Mouse (Mus musculus): Measurements from ENCODE around the gene Mymk.

Mymk gene

DNA sequence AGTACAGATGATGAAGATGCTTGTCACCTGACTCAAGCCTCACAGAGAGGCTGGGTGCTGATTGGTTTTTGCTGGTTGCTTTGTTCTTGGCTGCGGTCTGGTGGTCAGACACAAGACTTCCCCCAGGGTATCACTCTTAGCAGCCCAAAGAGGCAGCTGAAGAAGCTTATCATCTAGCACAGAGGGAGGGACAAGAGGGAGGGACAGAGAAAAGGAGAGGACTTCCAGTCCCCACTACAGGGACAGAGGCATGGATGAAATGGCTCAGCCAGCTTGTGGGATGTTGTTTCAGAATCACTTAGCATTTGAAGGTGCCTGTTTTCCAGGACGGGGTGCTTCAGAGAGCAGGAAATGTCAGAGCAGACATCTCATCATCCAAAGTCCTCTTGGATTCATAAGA lies 6.3 kb upstream of the Mymk start:
- no peak for DNase-seq (ENCODE audit: low spot score)

DNA sequence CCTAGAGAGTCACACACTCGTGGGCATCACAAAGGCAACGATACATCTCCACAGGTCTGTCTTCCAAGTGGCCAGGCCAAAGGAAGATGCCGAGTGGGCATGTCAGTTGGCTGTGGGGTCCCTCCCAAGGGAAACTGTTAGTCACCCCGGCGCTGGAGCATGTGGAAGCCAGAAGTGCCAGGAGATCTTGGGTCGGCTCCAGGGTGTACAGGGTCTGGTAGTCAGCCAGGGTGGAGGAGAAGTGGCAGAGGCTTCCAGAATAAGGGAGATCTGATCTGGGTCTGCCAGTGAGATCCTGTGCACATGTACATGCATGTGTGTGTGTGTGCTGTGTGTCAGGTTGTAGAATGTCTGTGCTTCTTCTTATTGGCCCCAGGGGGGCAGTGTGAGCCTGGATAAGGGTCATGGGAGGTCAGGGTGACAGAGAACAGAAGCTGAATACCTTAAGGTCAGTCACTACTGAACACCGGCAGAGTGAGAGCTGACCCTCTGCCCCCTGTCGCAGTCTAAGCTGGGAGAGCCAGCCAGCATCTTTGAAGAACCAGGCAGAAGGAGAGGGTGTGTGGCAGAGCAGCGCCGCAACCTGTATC lies 5.8 kb upstream of the Mymk start:
- no peak for DNase-seq (ENCODE audit: low spot score)

DNA sequence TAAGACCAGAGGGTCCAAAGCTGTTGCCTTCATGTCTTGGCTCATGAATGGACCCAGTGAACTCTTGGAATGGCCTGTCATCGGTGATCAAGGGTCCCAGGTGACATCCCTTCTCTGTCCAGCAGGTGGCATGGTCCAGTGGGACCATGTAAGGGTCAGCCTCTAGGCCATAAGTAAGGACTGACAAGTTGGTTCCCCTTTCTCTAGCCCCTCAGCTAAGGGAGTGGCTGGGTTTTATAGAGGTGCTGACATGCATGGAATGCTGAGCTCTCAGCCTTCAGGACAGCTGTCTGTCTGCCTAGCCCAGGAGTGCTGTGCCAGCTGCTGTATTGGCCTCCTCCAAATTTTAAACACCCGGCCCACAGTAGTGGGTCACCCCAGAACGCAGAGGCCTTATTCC lies 3.5 kb upstream of the Mymk start:
- DNase-seq (ENCODE audit: low spot score), result no peak

DNA sequence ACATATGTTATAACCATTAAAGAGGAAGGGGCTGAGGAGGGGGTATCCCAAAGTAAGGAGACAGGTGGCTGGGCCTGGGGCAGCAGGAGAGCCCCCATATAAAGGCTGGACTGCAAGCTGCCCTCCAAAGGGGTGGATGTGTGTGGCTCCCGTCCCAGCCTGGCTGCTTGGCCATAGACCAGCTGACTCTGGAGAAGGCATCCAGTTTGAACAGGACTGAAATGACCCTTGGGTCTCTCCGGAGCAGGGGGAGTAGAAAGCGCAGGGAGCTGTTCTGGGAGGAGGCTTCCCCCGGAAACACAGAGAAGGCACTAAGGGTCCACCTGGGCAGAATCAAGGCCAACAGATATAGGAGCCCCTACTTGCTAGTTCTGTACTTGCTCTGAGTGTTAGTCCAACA lies 2.8 kb upstream of the Mymk start:
- DNase-seq (ENCODE audit: low spot score), result no peak

DNA sequence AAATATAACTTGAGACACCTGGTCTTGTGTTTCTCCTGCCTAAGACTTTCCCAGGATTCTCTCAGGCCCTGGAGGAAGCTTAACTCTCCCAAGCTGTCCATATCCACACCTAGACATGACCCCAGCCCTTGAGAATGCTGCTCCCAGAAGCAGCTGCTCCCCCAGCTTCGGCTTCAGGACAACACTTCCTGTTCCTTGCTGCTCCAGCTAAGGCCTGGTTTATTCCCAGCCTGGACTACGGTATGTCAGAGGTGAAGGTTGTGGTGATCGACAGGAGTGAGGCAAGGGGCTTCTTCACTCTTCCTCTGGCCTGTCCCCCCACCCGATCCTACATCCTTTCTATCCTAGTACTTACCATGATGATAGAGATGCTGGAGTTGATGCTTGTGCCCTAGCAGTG lies 1.4 kb upstream of the Mymk start:
- DNase-seq (ENCODE audit: low spot score), result no peak

DNA sequence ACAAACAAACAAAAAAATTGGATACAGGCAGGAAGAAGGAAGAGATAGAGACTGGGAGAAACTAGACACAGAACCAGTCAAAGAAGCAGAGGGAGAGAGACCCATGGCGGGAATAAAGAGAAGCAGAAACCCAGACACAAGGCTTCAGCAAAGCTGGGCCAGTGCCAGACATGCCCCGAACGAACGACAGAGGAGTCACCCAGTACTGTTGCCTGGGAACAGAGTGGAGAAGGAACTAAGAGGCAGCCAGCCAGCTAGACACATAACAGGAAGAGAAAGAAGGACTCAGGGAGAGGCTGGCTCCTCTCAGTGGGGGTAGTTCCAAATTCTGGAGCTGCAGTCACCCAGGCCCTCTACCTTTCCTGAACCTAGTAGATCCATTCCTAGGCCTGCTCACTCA lies 842 bp downstream of the Mymk start:
- peak; percentile 71 for DNase-seq (ENCODE audit: low spot score)

DNA sequence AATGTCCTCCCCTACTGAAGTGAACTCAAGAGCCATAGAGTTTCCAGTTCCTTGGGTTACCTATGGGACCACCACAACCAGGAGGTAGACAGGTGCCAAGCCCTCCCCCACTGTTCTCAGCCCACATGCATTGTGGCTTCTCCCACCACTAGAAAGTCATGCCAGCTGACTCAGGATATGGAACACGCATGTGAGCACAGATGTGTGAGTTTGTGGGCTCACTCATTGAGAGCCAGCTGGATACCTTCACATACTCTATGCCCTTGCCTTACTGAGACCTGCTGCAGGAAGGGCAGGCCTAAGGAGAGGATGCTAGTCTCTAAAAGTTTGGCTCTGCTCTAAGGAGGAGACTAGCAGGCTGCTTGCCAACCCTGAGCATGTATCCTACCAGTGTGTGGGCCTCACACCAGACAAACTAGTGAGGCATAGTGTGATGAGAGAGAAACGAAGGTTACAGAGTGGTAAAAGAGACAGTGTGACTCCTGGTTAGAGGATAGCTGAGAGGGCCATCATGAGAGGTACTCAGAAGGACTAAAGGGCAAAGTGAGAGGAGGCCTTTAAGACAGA lies 1.6 kb downstream of the Mymk start:
- DNase-seq (ENCODE audit: low spot score), result no peak

DNA sequence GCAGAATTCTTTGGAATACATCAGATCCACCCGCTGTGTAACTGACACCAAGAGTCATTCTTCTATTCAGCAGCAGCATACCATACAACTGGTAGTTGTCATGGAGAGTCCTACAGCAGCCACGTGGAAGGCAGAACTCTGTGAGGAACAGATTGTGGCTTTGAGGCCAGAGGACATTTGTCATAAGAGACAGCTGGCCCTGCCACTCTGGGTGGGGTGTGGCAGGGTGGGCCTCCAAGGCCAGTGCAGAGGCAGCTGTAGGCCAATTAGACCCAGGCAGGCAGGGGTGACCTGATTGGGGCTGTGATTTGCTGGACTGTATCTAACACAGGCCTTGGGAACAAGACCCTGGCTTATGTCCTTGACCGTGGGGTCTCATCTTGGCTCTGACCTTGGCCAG lies 2.3 kb downstream of the Mymk start:
- no peak for DNase-seq (ENCODE audit: low spot score)

DNA sequence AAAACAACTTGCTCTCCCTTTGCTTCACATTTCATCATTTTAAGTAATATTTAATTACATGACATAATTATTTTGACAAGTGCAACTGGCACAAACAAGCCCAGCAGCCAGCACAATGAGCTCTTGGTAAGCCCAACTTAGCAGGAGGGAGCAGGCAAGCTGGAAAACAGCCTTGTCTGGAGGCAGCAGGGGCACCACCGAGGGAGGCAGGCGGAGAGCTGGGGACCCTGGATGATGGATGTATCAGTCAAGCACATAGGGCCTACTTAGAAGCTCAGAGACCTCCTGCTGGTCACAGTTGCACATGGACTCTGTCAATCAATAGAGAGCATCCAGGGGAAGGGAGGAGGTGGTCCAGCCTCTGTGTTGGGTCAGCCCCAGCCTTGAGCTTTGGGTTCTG lies 4.0 kb downstream of the Mymk start:
- no peak for DNase-seq (ENCODE audit: low spot score)

DNA sequence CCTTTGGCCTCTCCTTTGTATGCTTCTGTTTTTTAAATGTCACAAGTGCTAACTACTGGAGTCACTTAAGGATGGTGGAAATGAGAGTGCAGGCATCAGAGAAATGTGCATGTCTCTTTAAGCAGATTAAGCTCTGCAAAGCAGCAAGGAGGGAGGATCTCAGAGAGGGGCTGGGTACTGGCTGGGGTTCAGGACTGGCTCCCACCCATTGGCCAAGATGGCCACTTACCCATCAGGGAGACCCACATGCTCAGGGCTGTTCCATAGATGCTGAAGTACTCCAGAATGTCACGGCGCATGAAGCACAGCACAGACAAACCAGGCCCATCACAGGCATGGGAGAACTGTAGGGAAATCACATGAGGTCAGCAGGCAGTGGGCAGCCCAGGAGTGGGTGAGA lies 4.9 kb downstream of the Mymk start:
- no peak for DNase-seq (ENCODE audit: low spot score)

DNA sequence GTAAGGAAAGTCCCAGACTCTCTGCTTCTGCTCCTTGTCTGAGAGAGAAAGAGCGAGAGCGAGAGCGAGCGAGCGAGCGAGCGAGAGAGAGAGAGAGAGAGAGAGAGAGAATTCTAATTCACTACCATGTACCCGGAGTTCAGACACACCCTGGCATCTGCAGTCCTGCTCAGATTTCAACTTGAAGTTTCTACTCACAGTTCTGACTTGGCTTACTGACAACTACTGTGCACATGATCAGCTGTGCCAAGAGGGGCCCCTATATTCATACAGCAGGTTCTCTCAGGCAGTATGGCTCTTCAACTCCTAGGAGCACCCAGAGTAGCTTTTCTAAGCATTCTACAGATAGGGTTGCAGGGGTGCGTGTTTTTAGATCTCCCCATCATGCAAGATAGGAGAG lies 12.8 kb downstream of the Mymk start:
- DNase-seq (ENCODE audit: low spot score), result no peak

DNA sequence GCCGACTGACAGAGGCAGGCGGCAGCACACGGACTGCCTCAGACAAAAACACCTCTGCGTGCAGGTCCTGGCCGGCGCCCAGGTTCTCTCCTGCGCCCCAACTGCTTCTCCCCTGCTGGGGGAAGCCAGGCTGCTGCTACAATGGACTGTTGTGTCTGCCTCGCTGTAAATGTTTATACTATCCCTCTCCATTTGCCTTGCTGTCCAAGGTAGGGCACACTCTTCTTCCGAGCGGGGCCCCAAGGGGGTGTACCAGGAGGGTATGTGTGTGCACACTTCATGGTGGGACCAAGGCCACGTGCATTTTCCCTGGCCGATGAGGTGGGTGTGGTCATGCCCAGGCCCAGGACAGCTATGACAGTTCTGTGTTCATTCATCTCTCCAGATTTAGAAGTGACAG lies 13.2 kb downstream of the Mymk start:
- no peak for DNase-seq (ENCODE audit: low spot score)

DNA sequence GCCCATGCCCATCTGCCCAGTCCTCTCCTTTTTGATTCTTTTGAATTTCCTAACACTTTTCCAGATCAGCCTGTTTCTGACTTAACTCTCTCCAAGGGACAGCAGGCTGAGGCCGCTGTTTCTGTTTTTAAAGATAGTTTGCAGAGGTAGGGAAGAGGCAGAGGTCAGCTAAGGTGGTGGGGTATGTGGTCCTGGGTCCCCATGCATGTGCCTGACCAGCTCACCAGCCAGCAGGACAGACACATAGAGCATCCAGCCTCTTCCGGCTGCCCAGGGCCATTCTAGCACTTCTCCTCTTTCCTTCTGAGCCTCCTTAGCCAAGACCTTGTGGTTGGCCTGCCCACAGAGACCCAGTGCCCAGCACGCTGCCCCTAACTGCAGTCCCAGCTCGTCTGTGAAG lies 13.7 kb downstream of the Mymk start:
- no peak for DNase-seq (ENCODE audit: low spot score)

DNA sequence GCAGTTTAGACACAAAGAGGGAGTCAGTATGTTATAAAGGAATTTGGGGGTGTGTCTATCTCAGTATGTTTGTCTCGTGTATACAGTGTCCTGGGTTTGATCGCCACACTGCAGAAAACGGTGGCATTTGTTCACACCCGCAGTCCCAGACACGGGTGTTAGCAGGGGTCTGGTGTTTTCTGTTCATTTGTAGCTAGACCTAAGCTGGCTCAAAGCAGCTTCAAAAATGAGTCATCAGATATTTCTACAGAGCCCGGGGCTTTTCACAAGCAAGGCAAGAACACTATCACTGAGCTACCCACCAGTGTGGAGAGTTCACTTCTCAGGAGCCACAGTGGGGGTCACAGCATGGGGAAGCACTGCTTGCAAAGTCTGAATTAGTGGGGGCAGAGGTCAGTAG lies 22.6 kb downstream of the Mymk start:
- DNase-seq (ENCODE audit: low spot score), result no peak

DNA sequence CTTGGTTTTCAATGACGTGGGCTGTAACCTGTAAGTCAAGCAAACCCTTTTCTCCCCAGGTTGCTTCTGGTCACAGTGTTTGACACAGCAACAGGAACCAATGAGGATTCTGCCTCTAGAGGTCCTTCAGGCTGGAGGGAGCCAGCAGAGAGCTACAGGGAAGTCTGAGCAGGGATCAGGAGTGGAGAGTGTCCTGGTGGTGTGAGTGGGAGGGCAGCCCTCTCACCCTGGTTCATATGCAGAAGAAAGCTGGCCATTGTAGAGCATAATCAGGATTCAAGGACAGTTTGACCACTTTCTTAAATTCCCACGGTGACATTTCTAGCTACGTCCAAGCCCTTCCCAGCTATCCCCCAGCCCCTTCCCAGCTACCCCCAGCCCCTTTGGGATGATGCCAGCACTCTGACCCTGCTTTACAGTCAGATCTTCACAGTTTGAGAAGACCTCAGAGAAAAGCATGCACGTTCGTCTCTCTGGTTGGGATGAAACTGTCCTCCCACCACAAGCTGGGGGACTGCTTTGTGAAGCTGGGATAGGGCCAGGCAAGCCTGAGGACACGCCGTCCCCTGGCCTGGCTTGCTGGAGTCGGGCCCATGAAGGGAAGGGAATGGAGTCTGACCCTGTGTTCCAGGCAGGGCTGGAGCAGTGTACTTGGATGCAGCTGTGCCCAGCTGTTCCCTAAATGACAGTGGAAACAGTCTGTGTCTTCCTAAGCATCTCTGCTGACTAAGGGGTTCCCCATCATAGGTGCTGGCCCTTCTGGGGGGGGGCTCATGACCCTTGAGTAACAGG lies 25.8 kb downstream of the Mymk start:
- DNase-seq (ENCODE audit: low spot score), result peak; percentile 86

DNA sequence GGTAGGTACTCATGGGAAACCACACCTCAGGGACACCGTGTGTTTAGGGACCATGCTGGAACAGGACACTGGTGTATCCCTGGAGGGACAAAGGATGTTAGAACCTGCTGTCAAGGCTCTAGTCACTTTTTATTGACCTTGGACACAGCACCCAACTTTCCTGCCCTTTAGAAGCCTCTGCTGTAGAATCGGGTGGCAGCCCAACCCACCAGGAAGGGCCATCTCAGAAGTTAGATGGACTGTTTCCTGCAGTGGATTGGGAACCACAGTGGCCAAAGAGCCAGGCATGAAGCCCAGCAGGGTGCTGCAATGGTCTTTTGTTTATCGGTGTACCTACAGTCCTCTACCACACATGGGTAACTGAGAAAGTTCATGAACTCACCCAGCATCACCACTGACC lies 27.3 kb downstream of the Mymk start:
- DNase-seq (ENCODE audit: low spot score), result no peak

DNA sequence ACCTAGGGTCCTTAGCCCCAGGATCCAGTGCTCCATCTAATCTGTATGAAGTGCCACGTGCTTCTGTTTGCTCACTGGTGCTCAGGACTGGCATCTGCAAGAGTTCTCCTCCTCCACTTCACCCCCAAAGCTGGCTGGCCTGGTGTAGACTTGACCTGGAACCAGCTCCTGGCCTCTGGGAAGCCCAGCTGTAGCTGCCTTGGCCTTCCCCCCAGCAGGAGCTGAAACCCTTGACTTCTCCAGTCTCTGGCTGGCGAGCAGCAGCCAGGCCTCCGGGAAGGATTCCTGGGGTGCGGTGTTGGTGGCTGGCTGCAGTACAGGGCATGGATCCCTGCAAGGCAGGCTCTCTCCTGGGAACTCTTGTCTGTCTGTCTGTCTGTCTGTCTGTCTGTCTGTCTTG lies 27.8 kb downstream of the Mymk start:
- DNase-seq (ENCODE audit: low spot score), result no peak

DNA sequence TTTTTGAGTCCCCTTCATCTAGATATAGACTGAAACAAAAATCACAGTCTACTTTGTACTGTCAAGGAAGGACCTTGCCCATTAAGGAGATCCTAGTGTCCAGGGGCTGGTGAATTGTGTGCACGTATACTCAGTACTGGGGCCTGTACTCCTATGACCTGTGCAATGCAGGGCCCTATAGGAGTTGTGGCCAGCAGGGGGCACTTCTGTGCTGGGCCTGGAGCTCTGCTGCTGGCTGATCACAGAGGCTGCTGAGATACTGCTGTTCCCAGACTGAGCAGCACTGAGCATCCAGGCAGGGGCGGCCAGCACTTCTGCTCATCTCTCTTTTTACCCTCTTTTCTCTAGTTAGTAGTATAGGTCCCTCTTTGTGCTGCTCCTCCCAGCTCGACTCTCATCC lies 28.5 kb downstream of the Mymk start:
- DNase-seq (ENCODE audit: low spot score), result peak; percentile 59

DNA sequence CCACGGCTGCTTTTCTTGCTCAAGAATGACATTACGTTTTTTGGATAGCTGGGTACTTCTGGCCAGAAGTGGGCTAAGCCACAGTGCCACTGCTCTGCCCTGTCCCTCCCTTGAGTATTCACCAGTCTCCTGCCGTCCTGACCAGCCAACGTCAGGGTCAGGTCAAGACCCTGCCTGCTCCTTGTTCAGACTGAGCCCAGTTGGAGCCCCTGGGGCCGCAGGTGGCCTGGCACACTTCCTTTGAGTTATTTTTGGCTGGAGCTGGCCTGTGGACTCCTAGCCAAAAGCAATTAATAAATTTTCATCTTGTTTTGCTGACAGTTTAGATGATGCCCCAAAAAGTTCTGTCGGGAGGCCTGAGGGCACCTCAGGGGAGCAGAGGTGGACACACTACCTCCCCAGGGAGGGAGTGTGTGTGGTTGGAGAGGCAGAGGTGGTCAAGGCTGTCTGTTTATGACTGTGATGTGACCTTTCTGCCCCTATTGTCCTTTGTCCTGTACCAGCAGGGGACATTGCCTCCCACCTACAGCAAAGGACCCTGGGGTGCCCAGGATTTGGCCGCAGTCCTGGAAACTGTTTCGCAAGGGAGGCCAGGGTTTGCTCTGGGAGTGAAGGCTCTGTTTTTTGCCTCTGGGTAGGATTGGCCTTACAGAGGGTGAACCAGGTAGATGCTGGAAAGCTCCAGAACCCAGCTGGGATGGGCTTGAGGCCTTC lies 29.7 kb downstream of the Mymk start:
- DNase-seq (ENCODE audit: low spot score), result no peak

DNA sequence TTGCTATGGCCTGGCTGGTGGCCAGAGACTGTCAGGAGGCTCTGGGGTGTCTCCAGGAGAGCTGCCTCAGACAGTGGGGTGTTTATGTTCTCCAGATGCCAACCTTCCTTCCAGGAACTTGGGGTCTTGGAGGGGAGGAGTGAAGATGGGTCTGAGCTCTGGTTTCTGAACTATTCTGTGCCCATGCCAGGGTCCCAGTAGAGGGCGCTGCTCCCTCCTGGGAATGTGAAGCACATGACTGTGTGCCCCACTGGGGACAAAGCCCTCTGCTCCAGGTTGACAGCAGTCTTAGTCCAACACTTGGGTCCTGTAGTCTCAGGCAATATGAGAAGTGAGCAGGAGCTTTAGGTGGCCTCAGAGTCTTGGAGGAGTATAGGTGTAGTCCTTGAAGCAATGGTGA lies 32.7 kb downstream of the Mymk start:
- DNase-seq (ENCODE audit: low spot score), result no peak

DNA sequence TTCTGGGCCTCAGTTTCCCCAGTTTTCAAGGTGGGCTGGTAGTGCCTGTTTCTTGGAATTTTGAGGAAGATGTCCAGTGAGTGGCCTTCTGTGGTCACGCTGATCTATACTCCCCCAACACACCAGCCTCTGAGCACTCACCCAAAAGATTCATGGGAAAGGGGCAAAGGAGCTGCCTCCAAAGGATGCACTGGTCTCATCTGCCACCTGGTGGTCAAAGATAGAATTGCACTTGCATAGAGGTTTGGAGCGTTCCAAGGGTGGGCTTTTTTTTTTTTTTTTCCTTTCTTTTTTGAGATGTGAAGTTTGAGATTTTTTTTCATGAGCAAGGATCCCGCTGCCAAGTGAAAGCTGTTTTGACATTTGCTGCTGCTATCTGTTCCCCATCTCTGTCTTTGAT lies 33.4 kb downstream of the Mymk start:
- peak; percentile 74 for DNase-seq (ENCODE audit: low spot score)

DNA sequence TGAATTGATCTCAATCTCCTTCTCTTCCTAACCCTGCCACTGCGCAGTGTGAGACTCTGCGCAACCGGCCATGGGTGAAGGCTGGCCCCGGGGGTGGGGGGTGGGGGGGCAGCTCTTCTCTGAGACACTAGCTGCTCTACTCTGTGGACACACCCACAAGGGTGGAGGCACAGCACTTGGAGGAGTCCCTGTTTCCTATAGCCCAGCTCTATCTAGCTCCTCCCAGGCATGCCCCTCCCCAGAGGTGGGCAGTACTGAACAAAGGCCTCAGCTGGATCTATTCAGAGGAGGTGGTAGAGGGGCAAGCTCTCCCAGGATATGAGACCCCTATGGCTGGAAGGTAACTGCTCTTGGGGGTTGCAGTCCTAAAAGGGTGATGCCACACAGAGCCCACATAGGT lies 35.0 kb downstream of the Mymk start:
- no peak for DNase-seq (ENCODE audit: low spot score)

DNA sequence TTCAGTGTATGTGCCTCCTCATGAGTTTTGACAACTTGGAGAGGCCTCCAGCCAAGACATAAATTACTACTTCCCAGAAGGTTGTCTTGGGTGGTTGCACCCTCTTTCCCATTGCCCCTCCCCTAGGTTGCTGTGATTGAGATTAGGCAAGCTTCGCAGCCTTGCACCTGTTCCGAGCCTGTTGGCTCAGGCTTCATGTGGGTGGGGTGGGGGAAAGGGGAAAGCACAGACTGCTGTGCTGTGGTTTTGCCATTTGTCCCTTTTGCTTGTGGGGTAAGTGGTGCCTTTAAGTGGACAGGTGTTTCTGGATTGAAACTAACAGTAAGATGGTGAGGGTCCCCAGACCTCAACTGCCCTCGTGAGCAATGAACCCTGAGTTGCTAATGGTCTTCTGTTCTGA lies 36.0 kb downstream of the Mymk start:
- no peak for DNase-seq (ENCODE audit: low spot score)
